Mouse (Mus musculus): ENCODE data around the gene Psmd1.
A peak's percentile ranks its signal among the peaks of the same experiment; 100 is the strongest.
"Not testable (repeated sequence)": the region's sequence is repeated elsewhere in the genome, so short reads cannot be mapped to it uniquely, and the experiment has no call there.

Gene Psmd1

GRCm38 (mm10) chr1:86064271-86064991 is at the start of gene Psmd1:
TSS of gene Psmd1 (plus strand) at chr1:86064387.
- DNase-seq, result peak; percentile 87 to 90

GRCm38 (mm10) chr1:86015758-86016157 is 48.4 kb upstream of the Psmd1 start:
- DNase-seq, result not testable (repeated sequence)

- DNase-seq, result no peak
Measured at GRCm38 (mm10) chr1:86016516-86016915, 47.7 kb upstream of the Psmd1 start, which contains the start of gene Spata3. TSS of gene Spata3 (plus strand) at chr1:86016816.

DNA sequence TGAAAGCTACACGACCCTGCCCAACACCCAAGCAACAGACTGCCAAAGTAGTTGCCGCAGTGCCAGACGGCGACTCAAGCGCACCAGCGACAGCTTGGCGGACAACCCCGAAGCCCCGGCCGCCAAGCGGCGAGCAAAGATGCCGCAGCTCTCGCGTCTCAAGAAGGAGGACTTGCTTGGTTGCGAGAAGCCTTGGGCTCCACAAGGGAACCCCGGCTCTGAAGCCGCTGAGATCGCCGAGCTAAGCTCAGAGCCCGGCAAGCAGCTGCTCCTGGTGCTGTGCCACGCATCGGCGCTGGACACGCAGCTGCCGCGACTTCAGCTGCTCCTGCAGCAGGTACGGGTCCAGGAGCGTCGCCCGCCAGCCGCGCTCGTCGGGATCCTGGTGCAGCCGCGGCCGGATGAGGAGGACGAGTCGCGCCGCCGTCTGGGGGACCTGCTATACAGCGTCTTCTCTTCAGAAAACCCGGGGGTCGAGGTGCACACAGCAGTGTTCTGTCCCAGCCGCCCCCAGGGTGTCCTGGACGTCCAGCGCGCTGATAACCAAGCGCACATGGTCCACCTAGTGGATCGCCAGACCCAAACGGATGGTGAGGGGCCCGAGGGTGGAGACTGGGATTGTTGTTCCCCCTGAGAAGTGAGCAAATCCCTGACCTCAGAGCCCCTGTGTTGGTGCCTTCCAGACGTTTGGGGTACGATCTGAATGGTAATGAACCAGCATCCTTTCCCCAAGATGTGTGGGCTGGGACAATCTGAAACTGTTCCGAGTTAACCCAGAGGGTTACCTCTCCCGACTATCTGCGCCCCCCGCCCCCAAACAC is 45.7 kb upstream of the Psmd1 start:
- DNase-seq, result peak; percentile 54

GRCm38 (mm10) chr1:86021365-86021989 is 42.7 kb upstream of the Psmd1 start:
- DNase-seq, result peak in 1 of 2 experiments; percentile 24

- DNase-seq, result no peak
Measured at GRCm38 (mm10) chr1:86032273-86032987, 31.8 kb upstream of the Psmd1 start.

GRCm38 (mm10) chr1:86038191-86038951 is 25.8 kb upstream of the Psmd1 start:
- DNase-seq, result no peak

DNA sequence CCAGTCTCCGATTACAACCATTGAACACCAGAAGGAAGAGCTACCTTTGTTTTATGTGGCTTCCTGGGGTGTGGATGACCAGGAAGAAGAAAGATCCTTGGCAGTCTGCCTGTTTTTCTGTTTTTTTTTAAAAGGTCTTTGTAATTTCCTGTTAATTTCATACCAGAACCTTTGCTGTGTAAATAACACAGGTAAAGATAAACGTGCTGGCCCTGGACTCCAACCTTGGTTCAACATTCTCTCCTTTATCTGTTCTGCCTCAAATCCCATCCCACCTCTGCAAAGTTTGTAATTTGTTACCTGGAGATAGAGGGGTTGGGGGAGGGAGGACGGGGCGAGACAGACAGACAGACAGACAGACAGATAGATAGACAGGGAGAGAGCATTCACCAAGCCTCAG is 24.1 kb upstream of the Psmd1 start:
- DNase-seq, result no peak

GRCm38 (mm10) chr1:86040817-86041216 is 23.4 kb upstream of the Psmd1 start:
- DNase-seq, result no peak

DNA sequence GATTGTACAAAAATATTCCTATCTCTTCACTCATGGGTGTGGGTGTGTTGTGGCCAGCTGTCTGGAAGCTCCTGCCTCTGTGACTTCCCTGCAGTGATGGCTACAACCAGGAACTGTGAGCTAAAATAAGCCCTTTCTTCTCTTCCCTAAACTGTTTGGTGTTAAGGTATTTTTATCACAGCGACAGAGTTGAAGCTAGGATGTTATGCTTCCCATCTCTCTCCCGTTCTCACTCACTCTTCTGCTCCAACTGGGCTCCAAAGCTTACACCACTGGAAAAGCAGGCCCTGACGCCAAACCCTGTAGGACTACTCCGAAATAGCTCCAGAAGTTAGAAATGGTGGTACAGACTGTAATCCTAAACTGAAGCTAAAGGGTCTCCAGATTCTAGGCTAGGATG is 19.1 kb upstream of the Psmd1 start:
- DNase-seq, result no peak

- peak; percentile 17 to 21 for DNase-seq
Measured at GRCm38 (mm10) chr1:86045848-86046805, 18.1 kb upstream of the Psmd1 start, which contains the start of gene 2810459M11Rik. TSS of gene 2810459M11Rik (plus strand) at chr1:86045863.

DNA sequence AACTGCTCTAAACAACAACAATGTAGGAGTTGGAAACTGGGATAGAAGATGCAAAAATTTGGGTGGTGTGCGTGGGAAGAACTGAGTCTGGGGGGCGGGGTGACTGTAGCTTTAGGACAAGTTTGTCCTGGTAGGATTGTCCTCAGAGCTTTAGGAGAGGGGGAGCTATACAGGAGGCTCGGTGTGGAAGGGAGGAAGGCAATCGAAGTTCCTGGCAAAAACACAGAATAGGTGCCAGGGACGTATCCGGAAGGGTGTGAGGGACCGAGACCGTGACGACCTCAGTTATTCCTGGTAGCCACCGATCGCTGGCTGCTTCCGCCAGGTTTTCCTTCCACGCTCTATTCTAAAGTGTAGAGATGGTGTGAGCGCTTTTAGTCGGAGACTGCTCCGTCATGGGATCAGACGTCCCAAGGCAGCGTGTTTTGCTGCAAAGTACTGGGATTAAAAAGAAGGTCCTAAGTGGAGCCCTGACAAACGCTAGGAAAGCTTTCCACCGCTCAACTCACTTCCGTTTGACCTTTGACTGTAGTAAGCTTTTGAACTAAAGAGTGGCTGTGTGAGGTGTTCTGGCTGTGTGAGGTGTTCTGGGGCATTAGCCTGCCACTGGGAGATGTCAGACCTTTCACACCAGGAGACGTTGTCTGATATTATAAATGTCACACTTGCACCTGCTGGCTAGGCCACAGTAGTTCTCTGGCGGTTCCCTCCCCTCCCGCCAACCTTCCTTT is 17.2 kb upstream of the Psmd1 start:
- no peak for DNase-seq

DNA sequence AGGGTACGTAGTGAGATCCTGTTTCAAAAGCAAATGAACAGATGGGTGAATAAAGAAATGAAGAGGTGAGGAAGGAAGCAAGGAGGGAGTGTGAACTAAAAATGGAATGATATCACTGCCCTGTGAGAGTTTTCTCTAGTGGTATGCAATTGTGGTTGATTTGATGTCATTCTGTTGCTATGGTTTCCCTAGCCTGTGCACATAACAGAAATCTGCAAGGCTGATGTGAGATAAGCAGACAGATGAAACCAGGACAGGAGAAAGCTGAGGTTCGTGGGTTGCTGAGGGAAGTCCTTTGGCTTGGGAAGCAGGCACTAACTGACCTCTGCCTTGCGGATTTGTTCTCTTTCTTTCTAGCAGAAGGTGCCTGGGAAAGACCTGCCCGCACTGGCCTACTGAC is 16.0 kb upstream of the Psmd1 start:
- DNase-seq, result no peak

DNA sequence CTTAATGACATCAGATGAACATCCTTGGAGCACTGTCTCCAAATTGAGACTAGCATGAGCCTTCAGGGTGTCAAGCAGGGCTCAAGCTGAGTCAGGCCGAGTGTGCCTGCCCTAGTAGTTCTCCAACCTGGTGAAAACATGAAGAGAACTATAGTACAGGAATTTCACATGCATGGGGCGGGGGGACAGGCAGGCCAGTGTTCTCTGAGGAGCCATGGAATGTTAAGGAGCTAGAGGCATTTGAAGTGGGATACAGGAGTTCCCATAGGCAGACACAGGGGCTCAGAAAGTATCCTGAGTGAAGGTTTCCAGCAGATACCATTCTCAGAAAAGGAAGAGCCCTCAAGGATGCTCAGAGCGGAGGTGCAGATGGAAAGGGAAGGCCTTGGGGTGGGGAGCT is 15.4 kb upstream of the Psmd1 start:
- no peak for DNase-seq

DNA sequence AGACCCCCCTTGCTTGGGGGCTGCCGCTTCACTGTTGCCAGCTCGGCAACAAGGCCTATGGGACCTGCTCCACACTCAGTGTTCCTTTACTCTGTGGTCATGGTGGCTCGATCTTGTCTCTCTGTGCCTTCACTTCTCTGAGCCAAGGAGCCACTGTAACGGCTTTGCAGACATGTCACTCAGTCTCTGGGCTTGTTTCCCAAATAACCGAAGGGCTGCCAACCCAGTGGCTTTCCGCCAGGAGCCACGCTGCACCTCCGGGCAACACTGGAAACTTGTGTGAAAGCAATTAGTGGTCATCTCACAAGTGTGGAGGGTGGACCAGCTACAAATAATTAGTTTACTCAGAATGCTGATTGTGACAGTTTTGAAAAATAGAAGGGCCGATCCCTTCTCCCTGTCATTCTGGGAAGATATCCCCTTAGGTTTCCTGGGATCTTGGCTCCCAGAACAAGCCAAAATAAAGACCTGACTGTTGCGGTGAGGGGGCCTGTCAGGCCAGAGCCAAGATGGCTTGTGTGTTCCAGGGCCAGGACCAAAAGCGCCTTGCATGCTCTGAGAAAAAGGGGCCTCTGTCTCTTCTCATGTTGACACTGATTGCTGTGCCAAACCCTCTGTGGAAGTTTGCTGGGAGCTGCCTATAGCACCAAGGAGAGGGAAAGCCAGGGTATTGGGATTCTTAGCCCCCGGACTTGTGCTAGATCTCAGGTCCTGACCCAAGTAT is 10.8 kb upstream of the Psmd1 start:
- no peak for DNase-seq

DNA sequence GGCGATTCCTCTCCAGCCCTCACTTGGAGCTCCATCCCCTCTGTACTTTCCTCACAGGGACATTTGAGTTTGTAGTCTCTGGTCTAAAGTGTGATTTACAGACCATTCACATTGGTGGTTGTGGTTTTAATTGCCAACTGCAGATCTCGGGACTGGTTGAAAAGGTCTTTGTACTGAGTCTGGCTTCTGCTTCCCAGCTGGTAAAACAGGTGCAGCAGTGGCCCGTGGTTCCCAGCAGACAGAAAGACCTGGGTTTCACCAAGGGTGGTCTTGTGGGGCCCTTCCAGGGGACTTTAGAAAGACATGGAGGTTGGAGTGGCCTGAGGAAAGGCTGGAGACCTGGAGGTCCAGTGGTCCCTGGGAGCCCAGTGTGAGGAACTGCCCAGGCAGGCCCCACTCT is 9.2 kb upstream of the Psmd1 start:
- DNase-seq, result no peak

- DNase-seq, result no peak
Measured at GRCm38 (mm10) chr1:86056284-86056683, 7.9 kb upstream of the Psmd1 start.

DNA sequence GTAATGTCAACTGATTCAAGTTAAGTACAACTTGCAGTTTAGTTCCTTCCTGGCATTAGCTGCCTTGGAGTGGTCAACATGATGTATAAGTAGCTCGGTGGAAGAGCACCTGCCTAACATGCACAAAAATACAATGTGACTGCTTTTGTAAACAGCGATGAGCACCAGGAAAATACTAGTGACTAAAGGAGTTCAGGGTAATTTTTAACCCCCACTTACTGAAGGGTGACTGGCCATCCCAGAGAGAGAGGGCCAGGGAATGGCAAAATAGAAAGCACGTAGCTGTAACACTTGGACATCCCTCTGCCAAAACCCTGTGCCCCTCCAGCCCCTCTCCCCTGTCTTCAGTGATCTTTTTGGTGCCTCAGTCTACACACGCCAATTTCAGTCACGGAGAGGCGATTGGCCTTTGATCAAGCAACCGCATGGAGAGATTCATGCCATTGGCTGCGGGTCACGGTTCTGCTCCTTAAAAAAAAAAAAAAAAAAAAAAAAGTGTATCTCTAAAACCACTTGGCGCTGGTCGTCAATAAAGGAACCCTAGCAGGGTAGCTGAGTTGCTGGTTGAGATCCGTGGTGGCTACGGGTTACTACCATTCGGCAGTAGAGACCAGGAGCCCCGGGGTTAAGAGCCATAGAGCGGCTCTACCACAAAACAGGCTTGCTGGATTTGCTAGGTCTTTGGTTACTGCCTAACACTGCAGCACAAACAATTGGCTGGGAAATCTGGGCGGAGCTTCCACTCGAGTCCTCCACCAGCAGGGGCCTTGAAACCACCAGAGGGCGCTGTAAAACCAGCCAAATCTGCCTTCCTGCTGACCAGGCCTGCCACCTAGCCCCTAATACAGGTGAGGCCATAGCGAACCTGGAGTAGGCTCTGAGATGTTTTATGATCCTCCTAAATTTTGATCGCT is 5.1 kb upstream of the Psmd1 start:
- DNase-seq, result peak; percentile 88

Data from thymus, postnatal 36 days (tissue).